Mouse (Mus musculus) liver, embryonic 15.5 days (tissue): Measurements from ENCODE around the gene Kat14. TPM values are rescaled to one million over a fixed set of nuclear protein-coding genes. Genes with fewer than 3 reads are reported as not detected.

Source experiments
- polyA plus RNA-seq: library from polyadenylated mRNA; unstranded; fragments of >200 nt; fragmentation: Nextera tagmentation; extraction: Ambion mirVana; gene quantifications from 2 replicates; pipeline ENCODE4 v1.2.1, GENCODE M21; 2015

The Kat14 gene
- polyA plus RNA-seq, 1 experiment from 2014 or later = 14.0 TPM

Other genes starting within 250 kb of the Kat14 start
- 9.8 and 10.5 TPM in 2 replicates for gene Mgme1, start 98.3 kb upstream of the Kat14 start, polyA plus RNA-seq
- gene Snx5, start 98.1 kb upstream of the Kat14 start, polyA plus RNA-seq = 55.7 and 59.4 TPM in 2 replicates
- gene Ovol2, start 36.8 kb upstream of the Kat14 start, polyA plus RNA-seq = not detected in 2 replicates
- 1.3 and 1.7 TPM in 2 replicates for gene Pet117, start within 50 bp of the Kat14 start, polyA plus RNA-seq
- gene Dzank1, start 158.4 kb downstream of the Kat14 start, polyA plus RNA-seq = 0.01 and 0.03 TPM in 2 replicates
- 7.4 and 8.0 TPM in 2 replicates for gene Polr3f, start 158.7 kb downstream of the Kat14 start, polyA plus RNA-seq
- 10.0 and 10.3 TPM in 2 replicates for gene Rbbp9, start 181.9 kb downstream of the Kat14 start, polyA plus RNA-seq
- gene Sec23b, start 187.2 kb downstream of the Kat14 start, polyA plus RNA-seq = 42.5 and 43.4 TPM in 2 replicates
- gene Smim26, start 225.1 kb downstream of the Kat14 start, polyA plus RNA-seq = 12.0 and 16.5 TPM in 2 replicates
- gene Dtd1, start 230.9 kb downstream of the Kat14 start, polyA plus RNA-seq = 16.7 and 17.5 TPM in 2 replicates